Mouse (Mus musculus) MEL (cell line): ENCODE measurements around the gene Fkbp2. TPM values are rescaled to one million over a fixed set of nuclear protein-coding genes. Genes with fewer than 3 reads are reported as not detected.
A peak's percentile ranks its signal among the peaks of the same experiment; 100 is the strongest.

Source experiments
- DNase-seq: peaks from one replicate; pipeline ENCODE4 v3.0.0; 2011; ENCODE audit warnings: low read depth, low spot score
- H3K27ac ChIP-seq: 2 replicates; pipeline ENCODE4 v1.5.1; 2012; ENCODE audit warnings: low read depth, mild to moderate bottlenecking, control low read depth, low read length, moderate library complexity; ENCODE audit not compliant: control insufficient read depth
- H3K27me3 ChIP-seq, 2 experiments: fragments of 150-350 bp in 1 of 2; sonication (generic) in 1 of 2; 2 replicates each; pipeline ENCODE4 v1.6.1; 2012; ENCODE audit warnings: low read length in 2 of 2, mild to moderate bottlenecking in 2 of 2, improper control_type of control experiment in 1 of 2, moderate library complexity in 1 of 2; ENCODE audit not compliant: insufficient read depth in 2 of 2, control insufficient read depth in 1 of 2
- H3K36me3 ChIP-seq, 2 experiments: 2 replicates each; pipeline ENCODE4 v1.6.1; 2012 to 2014; ENCODE audit warnings: low read length in 2 of 2, improper control_type of control experiment in 1 of 2, inconsistent platforms in 1 of 2, mild to moderate bottlenecking in 1 of 2; ENCODE audit not compliant: insufficient read depth in 2 of 2, control insufficient read depth in 1 of 2
- H3K4me1 ChIP-seq, 2 experiments: fragments of 150-350 bp in 1 of 2; sonication (generic) in 1 of 2; 2 replicates each; pipeline ENCODE4 v1.6.1; 2012; ENCODE audit warnings: low read length in 2 of 2, improper control_type of control experiment in 1 of 2, mild to moderate bottlenecking in 1 of 2; ENCODE audit not compliant: insufficient read depth in 2 of 2, control insufficient read depth in 1 of 2
- H3K4me3 ChIP-seq, 2 experiments: fragments of 150-350 bp in 1 of 2; sonication (generic) in 1 of 2; 2 replicates each; pipeline ENCODE4 v1.5.1; 2012; ENCODE audit warnings: low read depth in 2 of 2, low read length in 2 of 2, mild to moderate bottlenecking in 2 of 2, moderate library complexity in 2 of 2, control low read depth in 1 of 2, improper control_type of control experiment in 1 of 2; ENCODE audit not compliant: control insufficient read depth in 1 of 2, insufficient read depth in 1 of 2
- H3K79me2 ChIP-seq: 2 replicates; pipeline ENCODE4 v1.6.1; 2012; ENCODE audit warnings: mild to moderate bottlenecking, low read length, moderate library complexity; ENCODE audit not compliant: control insufficient read depth, poor library complexity, insufficient read depth
- H3K9ac ChIP-seq: 2 replicates; pipeline ENCODE4 v1.6.1; 2012; ENCODE audit warnings: low read depth, mild to moderate bottlenecking, control low read depth, low read length, moderate library complexity; ENCODE audit not compliant: control insufficient read depth, poor library complexity, severe bottlenecking
- H3K9me3 ChIP-seq: fragments of 150-350 bp; sonication (generic); replicated peaks from 2 replicates; pipeline ENCODE4 v1.6.1; 2012; ENCODE audit warnings: mild to moderate bottlenecking, low read length, improper control_type of control experiment, moderate library complexity; ENCODE audit not compliant: insufficient read depth
- BHLHE40 ChIP-seq: IDR thresholded peaks from 2 replicates; pipeline ENCODE4 v1.6.1; 2012; ENCODE audit warnings: low read depth, mild to moderate bottlenecking, inconsistent platforms, low read length, improper control_type of control experiment, borderline replicate concordance
- CHD2 ChIP-seq: IDR thresholded peaks from 2 replicates; pipeline ENCODE4 v1.6.1; 2011; ENCODE audit warnings: low read length, improper control_type of control experiment
- CTCF ChIP-seq, 3 experiments: IDR thresholded peaks in 2 of 3; conservative IDR thresholded peaks in 1 of 3; 2 replicates each; pipeline ENCODE4 v1.5.1; 2011 to 2012; ENCODE audit warnings: low read length in 3 of 3, low read depth in 2 of 3, mild to moderate bottlenecking in 2 of 3, improper control_type of control experiment in 1 of 3, inconsistent platforms in 1 of 3, mixed read lengths in 1 of 3, moderate library complexity in 1 of 3; ENCODE audit not compliant: control insufficient read depth in 1 of 3, insufficient read depth in 1 of 3, poor library complexity in 1 of 3, severe bottlenecking in 1 of 3
- ELF1 ChIP-seq: IDR thresholded peaks from 2 replicates; pipeline ENCODE4 v1.6.1; 2014; ENCODE audit warnings: low read depth, mild to moderate bottlenecking, inconsistent platforms, low read length, improper control_type of control experiment, moderate library complexity
- EP300 ChIP-seq, 2 experiments: IDR thresholded peaks; 2 replicates each; pipeline ENCODE4 v1.6.1; 2011; ENCODE audit warnings: improper control_type of control experiment in 2 of 2, low read length in 2 of 2, low read depth in 1 of 2, mild to moderate bottlenecking in 1 of 2
- ETS1 ChIP-seq: IDR thresholded peaks from 2 replicates; pipeline ENCODE4 v1.6.1; 2012; ENCODE audit warnings: low read depth, mild to moderate bottlenecking, inconsistent platforms, low read length, improper control_type of control experiment, moderate library complexity
- GABPA ChIP-seq: IDR thresholded peaks from 2 replicates; pipeline ENCODE4 v1.6.1; 2012; ENCODE audit warnings: low read depth, mild to moderate bottlenecking, inconsistent platforms, low read length, improper control_type of control experiment, moderate library complexity
- HCFC1 ChIP-seq: IDR thresholded peaks from 2 replicates; pipeline ENCODE4 v1.6.1; 2012; ENCODE audit warnings: low read depth, mild to moderate bottlenecking, inconsistent platforms, low read length, improper control_type of control experiment, moderate library complexity
- JUND ChIP-seq: IDR thresholded peaks from 2 replicates; pipeline ENCODE4 v1.6.1; 2011; ENCODE audit warnings: low read depth, mild to moderate bottlenecking, improper control_type of control experiment, low read length
- KAT2A ChIP-seq: conservative IDR thresholded peaks from 2 replicates; pipeline ENCODE4 v1.6.1; 2012; ENCODE audit warnings: low read depth, low read length, improper control_type of control experiment, inconsistent platforms
- MAFK ChIP-seq: IDR thresholded peaks from 2 replicates; pipeline ENCODE4 v1.6.1; 2011; ENCODE audit warnings: low read depth, mild to moderate bottlenecking, low read length, improper control_type of control experiment, borderline replicate concordance
- MAX ChIP-seq: IDR thresholded peaks from 2 replicates; pipeline ENCODE4 v1.6.1; 2011; ENCODE audit warnings: low read length, improper control_type of control experiment
- MAZ ChIP-seq: IDR thresholded peaks from 2 replicates; pipeline ENCODE4 v1.6.1; 2012; ENCODE audit warnings: low read depth, mild to moderate bottlenecking, inconsistent platforms, low read length, improper control_type of control experiment
- MEF2A ChIP-seq: IDR thresholded peaks from 2 replicates; pipeline ENCODE4 v1.6.1; 2014; ENCODE audit warnings: low read depth, mild to moderate bottlenecking, inconsistent platforms, low read length, improper control_type of control experiment; ENCODE audit not compliant: poor library complexity, insufficient replicate concordance, severe bottlenecking; ENCODE audit errors: extremely low read depth
- MXI1 ChIP-seq: IDR thresholded peaks from 2 replicates; pipeline ENCODE4 v1.6.1; 2011; ENCODE audit warnings: mild to moderate bottlenecking, low read depth, low read length, improper control_type of control experiment
- MYB ChIP-seq: IDR thresholded peaks from 2 replicates; pipeline ENCODE4 v1.6.1; 2011; ENCODE audit warnings: mild to moderate bottlenecking, low read depth, low read length, improper control_type of control experiment
- MYC ChIP-seq: IDR thresholded peaks from 2 replicates; pipeline ENCODE4 v1.6.1; 2011; ENCODE audit warnings: low read depth, mild to moderate bottlenecking, low read length, improper control_type of control experiment, moderate library complexity
- NELFE ChIP-seq: IDR thresholded peaks from 2 replicates; pipeline ENCODE4 v1.6.1; 2011; ENCODE audit warnings: low read depth, low read length, improper control_type of control experiment
- NRF1 ChIP-seq: IDR thresholded peaks from 2 replicates; pipeline ENCODE4 v1.6.1; 2014; ENCODE audit warnings: low read depth, mild to moderate bottlenecking, inconsistent platforms, low read length, improper control_type of control experiment, moderate library complexity; ENCODE audit not compliant: poor library complexity, insufficient read depth, severe bottlenecking
- POLR2A ChIP-seq, 2 experiments: IDR thresholded peaks; 2 replicates each; pipeline ENCODE4 v1.6.1; 2011 to 2012; ENCODE audit warnings: low read length in 2 of 2, mild to moderate bottlenecking in 2 of 2, control low read depth in 1 of 2, improper control_type of control experiment in 1 of 2, low read depth in 1 of 2, moderate library complexity in 1 of 2; ENCODE audit not compliant: control insufficient read depth in 1 of 2, insufficient read depth in 1 of 2, poor library complexity in 1 of 2
- POLR2AphosphoS2 ChIP-seq: IDR thresholded peaks from 2 replicates; pipeline ENCODE4 v1.6.1; 2011; ENCODE audit warnings: low read length, improper control_type of control experiment
- POLR2AphosphoS5 ChIP-seq: IDR thresholded peaks from 2 replicates; pipeline ENCODE4 v1.6.1; 2012; ENCODE audit warnings: low read depth, borderline replicate concordance, mild to moderate bottlenecking, inconsistent platforms, low read length, moderate library complexity, mixed read lengths
- RAD21 ChIP-seq: IDR thresholded peaks from 2 replicates; pipeline ENCODE4 v1.6.1; 2011; ENCODE audit warnings: mild to moderate bottlenecking, low read depth, low read length, improper control_type of control experiment
- RCOR1 ChIP-seq: IDR thresholded peaks from 2 replicates; pipeline ENCODE4 v1.6.1; 2012; ENCODE audit warnings: low read depth, mild to moderate bottlenecking, inconsistent platforms, low read length, improper control_type of control experiment
- SIN3A ChIP-seq: IDR thresholded peaks from 2 replicates; pipeline ENCODE4 v1.6.1; 2012; ENCODE audit warnings: low read length, improper control_type of control experiment, inconsistent platforms
- TAL1 ChIP-seq: IDR thresholded peaks from 2 replicates; pipeline ENCODE4 v1.6.1; 2012; ENCODE audit warnings: mild to moderate bottlenecking, inconsistent platforms, low read length, moderate library complexity, mixed read lengths
- TBP ChIP-seq: IDR thresholded peaks from 2 replicates; pipeline ENCODE4 v1.8.0; 2011; ENCODE audit warnings: low read depth, low read length, improper control_type of control experiment
- TCF12 ChIP-seq: IDR thresholded peaks from 2 replicates; pipeline ENCODE4 v1.6.1; 2014; ENCODE audit warnings: low read depth, mild to moderate bottlenecking, inconsistent platforms, low read length, improper control_type of control experiment, moderate library complexity
- UBTF ChIP-seq: IDR thresholded peaks from 2 replicates; pipeline ENCODE4 v1.6.1; 2012; ENCODE audit warnings: low read depth, mild to moderate bottlenecking, inconsistent platforms, low read length, improper control_type of control experiment, moderate library complexity, borderline replicate concordance; ENCODE audit not compliant: insufficient read depth
- USF1 ChIP-seq: IDR thresholded peaks from 2 replicates; pipeline ENCODE4 v1.6.1; 2014; ENCODE audit warnings: low read depth, mild to moderate bottlenecking, inconsistent platforms, low read length, improper control_type of control experiment, moderate library complexity
- USF2 ChIP-seq, 2 experiments: IDR thresholded peaks; 2 replicates each; pipeline ENCODE4 v1.6.1; 2011 to 2012; ENCODE audit warnings: improper control_type of control experiment in 2 of 2, low read length in 2 of 2, borderline replicate concordance in 1 of 2, inconsistent platforms in 1 of 2, low read depth in 1 of 2, mild to moderate bottlenecking in 1 of 2; ENCODE audit not compliant: insufficient read depth in 1 of 2
- ZKSCAN1 ChIP-seq: IDR thresholded peaks from 2 replicates; pipeline ENCODE4 v1.6.1; 2012; ENCODE audit warnings: low read depth, mild to moderate bottlenecking, inconsistent platforms, low read length, improper control_type of control experiment, moderate library complexity
- ZMIZ1 ChIP-seq: IDR thresholded peaks from 2 replicates; pipeline ENCODE4 v1.6.1; 2012; ENCODE audit warnings: low read depth, mild to moderate bottlenecking, inconsistent platforms, low read length, improper control_type of control experiment, moderate library complexity
- ZNF384 ChIP-seq: IDR thresholded peaks from 2 replicates; pipeline ENCODE4 v1.6.1; 2012; ENCODE audit warnings: low read depth, mild to moderate bottlenecking, inconsistent platforms, low read length, improper control_type of control experiment
- polyA plus RNA-seq, 2 experiments: library from polyadenylated mRNA; stranded (reverse) in 1 of 2; unstranded in 1 of 2; fragments of >175 nt in 1 of 2; fragments of >200 nt in 1 of 2; gene quantifications; 2 replicates each; pipeline versions ENCODE4 v1.2.1 to v1.2.4; 2012; ENCODE audit warnings: low replicate concordance in 2 of 2, low read depth in 1 of 2; ENCODE audit not compliant: insufficient read length in 2 of 2, insufficient read depth in 1 of 2, missing spikeins in 1 of 2
- total RNA-seq: library from RNA; depleted of rRNA; stranded (reverse); fragments of 300-350 nt; gene quantifications from 2 replicates; pipeline ENCODE4 v1.2.3, GENCODE M21; 2012; rRNA removed

Gene Fkbp2
- total RNA-seq: 51.4 and 53.9 TPM in 2 replicates
- polyA plus RNA-seq: 100 to 1,000 TPM in 1 of 2 experiments, not detected in 1; 167 TPM

DNA sequence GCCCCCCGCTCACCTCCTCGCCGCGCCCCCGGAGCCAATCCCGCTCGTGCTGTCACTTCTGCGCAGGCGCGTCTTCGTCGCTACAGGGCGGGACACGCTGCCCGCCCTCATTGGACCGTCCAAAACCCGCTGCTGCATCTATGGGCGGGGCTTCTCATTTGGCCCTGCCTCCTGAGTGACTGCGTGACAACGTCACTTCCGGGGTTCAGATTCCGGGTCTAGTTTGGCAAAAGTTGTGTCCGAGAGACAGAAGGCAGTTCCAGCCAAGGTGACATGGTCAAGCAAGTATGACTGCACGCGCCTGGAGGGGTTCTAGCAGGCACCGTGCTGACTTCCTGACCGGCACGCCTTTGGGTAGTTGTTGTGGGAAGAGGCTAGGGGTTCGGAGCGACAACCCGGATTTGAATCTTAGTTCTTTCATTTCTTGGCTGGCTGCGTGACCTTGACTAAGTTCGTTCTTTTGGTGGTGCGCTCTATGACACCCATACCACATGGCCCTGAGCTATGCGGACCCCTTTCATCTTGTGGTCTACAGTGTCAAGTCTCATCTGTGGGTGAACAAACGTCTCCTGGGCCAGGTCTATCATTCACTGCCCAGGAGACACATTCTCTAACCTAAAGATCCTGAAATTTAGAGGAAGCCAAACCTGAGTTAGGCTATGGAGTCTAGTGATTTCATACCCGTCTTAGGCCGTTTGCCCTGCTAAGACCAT, at the start of gene Fkbp2:
Fkbp2 (minus strand) TSS at position 121 of the 713 bp plus-strand sequence.
- Histone ChIP-seq H3K4me1 (peaks cover 0 to 19% of the 10 kb centered on the region in 2 experiments; a peak in 2 of 4 replicates), H3K9me3 (no peaks in the 10 kb centered on the region), H3K27ac (peak within 1 kb of the TSS; percentile 74)
- peak; percentile 65; the same call in 1 of the 2 replicates for TF ChIP-seq MAX
- no peak for TF ChIP-seq GABPA
- TF ChIP-seq SIN3A: peak; percentile 92
- TF ChIP-seq USF2 (IDR thresholded peaks at IDR 0.05; ENCODE audit: borderline replicate concordance in 1 of 2, insufficient read depth in 1 of 2, low read depth in 1 of 2, low read length in 2 of 2): no peak
- TF ChIP-seq USF1: no peak; the same call in 1 of the 2 replicates
- no peak for TF ChIP-seq CTCF (IDR thresholded peaks at IDR 0.05 in 2 of 3, conservative IDR thresholded peaks at IDR 0.05 in 1 of 3; ENCODE audit: control insufficient read depth in 1 of 3, insufficient read depth in 1 of 3, low read depth in 2 of 3, low read length in 3 of 3, poor library complexity in 1 of 3, severe bottlenecking in 1 of 3)
- no peak for TF ChIP-seq MAFK
- TF ChIP-seq ZMIZ1: peak; percentile 96
- peak; percentile 83 for TF ChIP-seq HCFC1
- TF ChIP-seq MAZ: peak; percentile 79; the same call in 1 of the 2 replicates
- peak; percentile 49; the same call in 1 of the 2 replicates for TF ChIP-seq ETS1
- TF ChIP-seq JUND: no peak
- TF ChIP-seq CHD2: peak; percentile 30; the same call in 1 of the 2 replicates
- peak; percentile 91 for TF ChIP-seq ELF1
- TF ChIP-seq BHLHE40: no peak
- no peak for TF ChIP-seq RAD21
- no peak for TF ChIP-seq MYB
- peak; percentile 52; the same call in 1 of the 2 replicates for TF ChIP-seq TCF12
- no peak for TF ChIP-seq RCOR1
- peak; percentile 84 for TF ChIP-seq NRF1
- 0 out of 4 replicates have a peak, but pooled peaks of 1 of the 2 experiments have one; percentile 16 for TF ChIP-seq EP300 (IDR thresholded peaks at IDR 0.05; ENCODE audit: low read depth in 1 of 2, low read length in 2 of 2)
- TF ChIP-seq NELFE: peak; percentile 99
- peak; percentile 94 for TF ChIP-seq TBP
- TF ChIP-seq UBTF: no peak
- TF ChIP-seq MXI1: peak; percentile 87
- TF ChIP-seq POLR2A (IDR thresholded peaks at IDR 0.05; ENCODE audit: control insufficient read depth in 1 of 2, insufficient read depth in 1 of 2, low read depth in 1 of 2, low read length in 2 of 2, poor library complexity in 1 of 2): peak; percentile 90 to 97
- no peak for TF ChIP-seq ZNF384
- peak; percentile 43; the same call in 1 of the 2 replicates for TF ChIP-seq KAT2A
- TF ChIP-seq ZKSCAN1: no peak
- TF ChIP-seq MYC: peak; percentile 72
- peak; percentile 46; the same call in 1 of the 2 replicates for TF ChIP-seq POLR2AphosphoS5
- TF ChIP-seq TAL1: no peak
- TF ChIP-seq MEF2A: no peak
- TF ChIP-seq POLR2AphosphoS2: peak; percentile 97

More for the DNA sequence above, at the start of gene Fkbp2:
- DNase-seq: peak; percentile 98
- H3K9ac ChIP-seq: peak within 1 kb of the TSS; percentile 75
- H3K79me2 ChIP-seq: peaks cover 35% of the 10 kb centered on the region
- peaks cover 0 to 23% of the 10 kb centered on the region in 2 experiments; a peak in 2 of 4 replicates for H3K36me3 ChIP-seq
- H3K4me3 ChIP-seq: peak within 1 kb of the TSS; percentile 60 to 77
- H3K27me3 ChIP-seq: no peaks in the 10 kb centered on the region
